Mouse (Mus musculus) large intestine, adult 2 months (tissue): Measurements from ENCODE around the gene Cxcl10. TPM values are rescaled to one million over a fixed set of nuclear protein-coding genes. Genes with fewer than 3 reads are reported as not detected.
A peak's percentile ranks its signal among the peaks of the same experiment; 100 is the strongest.

Experiments
- DNase-seq: peaks from one replicate; pipeline ENCODE4 v3.0.0-alpha.2; 2012; ENCODE audit warnings: low read depth, low spot score
- WGBS: fragments of 180-500 bp; shearing (Covaris S2); methylation state at CpG from one replicate; pipeline ENCODE4 v1.1.7; 2018; 5-methylcytosine and 5-hydroxymethylcytosine counted together
- polyA plus RNA-seq: library from polyadenylated mRNA; depleted of rRNA; stranded (reverse); fragments of >200 nt; gene quantifications from 2 replicates; pipeline ENCODE4 v1.2.3, GENCODE M21; 2012; rRNA removed

Gene Cxcl10
- 20.5 and 20.6 TPM in 2 replicates for polyA plus RNA-seq

DNA sequence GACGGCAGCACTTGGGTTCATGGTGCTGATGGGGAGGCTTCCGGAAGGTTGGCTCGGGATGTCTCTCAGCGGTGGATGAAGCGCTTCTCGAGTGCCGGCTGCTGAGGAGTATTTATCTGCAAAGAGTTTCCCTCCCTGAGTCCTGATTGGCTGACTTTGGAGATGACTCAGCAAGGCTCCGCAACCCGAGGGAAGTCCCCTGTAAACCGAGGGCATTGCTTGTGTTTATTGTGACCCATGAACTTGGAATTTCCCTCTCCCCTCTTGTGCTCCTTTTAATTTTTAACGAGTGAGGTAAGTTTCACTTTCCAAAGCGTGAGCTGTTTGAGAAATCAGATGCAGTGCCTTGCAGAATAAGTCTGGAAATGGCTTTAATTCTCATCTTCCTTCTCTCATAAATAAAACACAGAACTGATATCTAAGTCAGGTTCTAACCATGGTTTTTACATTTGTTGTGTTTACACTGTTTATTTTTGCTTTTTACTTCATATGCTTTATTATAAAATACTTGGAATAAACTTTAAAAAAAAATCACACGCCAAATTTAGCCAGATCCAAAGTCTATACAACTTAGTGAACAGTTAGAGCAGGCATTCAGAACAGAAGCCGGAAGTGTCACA, at the start of gene Cxcl10:
Cxcl10 (minus strand) TSS at position 96 of the 620 bp plus-strand sequence.
- WGBS = 2% methylated on average over 14 of the region's 14 CpGs

GRCm38 (mm10) chr5:92398153-92398552, 49.5 kb upstream of the Cxcl10 start:
- peak; percentile 52 for DNase-seq
- WGBS = 18% methylated on average over 5 of the region's 5 CpGs

More for the DNA sequence above, at the start of gene Cxcl10:
- DNase-seq = peak; percentile 88

- 81% methylated on average over 6 of the region's 6 CpGs for WGBS
- no peak for DNase-seq
These were observed 47.8 kb upstream of the Cxcl10 start for GRCm38 (mm10) chr5:92396476-92396875.

GRCm38 (mm10) chr5:92395764-92396163, 47.1 kb upstream of the Cxcl10 start:
- no peak for DNase-seq
- 78% methylated on average over 3 of the region's 3 CpGs for WGBS

DNA sequence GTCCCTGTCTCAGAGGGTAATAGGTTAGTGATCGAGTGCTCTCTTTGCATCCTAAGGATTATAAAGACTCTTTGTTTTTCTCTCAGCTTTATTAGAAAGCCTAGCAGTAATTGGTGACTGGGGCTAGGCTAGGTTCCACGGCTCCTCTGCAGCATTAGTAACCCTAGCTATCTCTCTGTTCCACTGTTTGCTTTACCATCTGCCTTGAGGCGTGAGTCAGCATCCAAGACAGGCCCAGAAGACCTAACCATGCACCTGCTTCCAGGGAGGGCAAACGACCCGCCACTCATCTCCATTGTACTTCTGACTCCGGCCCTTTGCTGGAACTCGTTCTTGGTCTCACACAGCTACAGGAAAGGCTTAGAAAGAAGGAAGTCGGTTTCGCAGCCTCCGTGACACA, 45.2 kb upstream of the Cxcl10 start:
- WGBS = 58% methylated on average over 10 of the region's 10 CpGs
- no peak for DNase-seq

GRCm38 (mm10) chr5:92392542-92392941, 43.9 kb upstream of the Cxcl10 start:
- 42% methylated on average over 18 of the region's 18 CpGs for WGBS
- DNase-seq = no peak

DNA sequence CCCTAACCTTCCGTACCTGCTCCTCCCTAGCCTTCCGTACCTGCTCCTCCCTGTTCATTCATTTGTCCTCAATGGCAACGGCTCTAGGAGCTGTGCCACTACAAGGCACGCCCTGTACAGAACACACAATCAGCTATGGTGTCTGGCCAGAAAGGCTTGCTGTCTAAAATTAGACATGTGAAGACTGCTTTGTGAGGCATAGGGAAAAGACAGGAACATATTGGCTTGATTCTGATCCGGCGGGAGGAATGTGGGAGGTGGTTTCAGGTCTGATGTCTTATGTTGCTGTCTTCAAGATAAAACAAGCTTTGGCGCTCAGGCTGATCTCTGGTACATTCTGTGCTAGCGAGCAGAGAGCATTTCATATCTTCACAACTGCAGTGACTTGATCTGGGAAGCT, 41.9 kb upstream of the Cxcl10 start:
- 35% methylated on average over 8 of the region's 8 CpGs for WGBS
- no peak for DNase-seq

GRCm38 (mm10) chr5:92389977-92390376, 41.3 kb upstream of the Cxcl10 start:
- WGBS = 29% methylated on average over 2 of the region's 2 CpGs

DNA sequence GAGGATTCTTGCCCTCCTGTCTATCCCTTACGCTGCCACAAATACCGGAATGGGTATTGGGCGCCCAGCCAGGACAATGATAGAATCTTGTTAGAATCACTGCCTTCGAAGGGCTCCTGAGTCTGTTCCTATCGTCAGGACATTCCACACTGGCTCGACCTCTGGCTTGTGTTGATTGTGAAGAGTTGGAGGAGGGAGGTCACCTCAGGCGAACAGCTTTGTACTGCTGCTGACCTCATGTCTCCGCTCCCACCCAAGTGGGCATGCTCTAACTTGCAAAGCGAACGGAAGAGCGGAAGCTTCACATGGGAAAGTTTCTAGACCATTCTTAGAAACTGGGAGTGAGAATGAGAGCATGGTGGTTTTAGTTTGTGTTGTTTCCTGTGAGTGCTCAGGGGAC, 38.7 kb upstream of the Cxcl10 start:
- 59% methylated on average over 11 of the region's 11 CpGs for WGBS
- DNase-seq = no peak

More at GRCm38 (mm10) chr5:92389977-92390376, 41.3 kb upstream of the Cxcl10 start:
- DNase-seq = no peak

- WGBS = 24% methylated on average over 6 of the region's 6 CpGs
- no peak for DNase-seq
These were observed 38.0 kb upstream of the Cxcl10 start for GRCm38 (mm10) chr5:92386643-92387042.

DNA sequence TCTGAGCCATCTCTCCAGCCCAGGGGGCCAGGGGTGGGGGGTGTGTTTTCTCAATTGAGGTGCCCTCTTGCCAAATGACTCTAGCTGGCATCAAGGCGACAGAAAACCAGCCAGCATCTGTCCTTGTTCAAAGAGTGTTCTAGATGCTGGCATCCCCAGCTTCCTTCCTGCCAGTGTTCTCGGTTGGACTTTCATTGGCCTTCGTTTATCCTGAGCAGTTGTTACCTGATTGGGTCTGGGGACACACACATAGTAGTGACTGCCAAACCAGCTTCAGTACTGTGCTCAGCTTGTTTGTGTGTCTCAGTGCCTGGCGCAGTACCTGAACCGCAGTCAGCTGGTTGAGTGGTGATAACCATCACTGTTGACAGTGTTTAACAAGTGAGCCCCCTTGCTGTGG, 37.4 kb upstream of the Cxcl10 start:
- WGBS = 69% methylated on average over 5 of the region's 5 CpGs
- DNase-seq = no peak

DNA sequence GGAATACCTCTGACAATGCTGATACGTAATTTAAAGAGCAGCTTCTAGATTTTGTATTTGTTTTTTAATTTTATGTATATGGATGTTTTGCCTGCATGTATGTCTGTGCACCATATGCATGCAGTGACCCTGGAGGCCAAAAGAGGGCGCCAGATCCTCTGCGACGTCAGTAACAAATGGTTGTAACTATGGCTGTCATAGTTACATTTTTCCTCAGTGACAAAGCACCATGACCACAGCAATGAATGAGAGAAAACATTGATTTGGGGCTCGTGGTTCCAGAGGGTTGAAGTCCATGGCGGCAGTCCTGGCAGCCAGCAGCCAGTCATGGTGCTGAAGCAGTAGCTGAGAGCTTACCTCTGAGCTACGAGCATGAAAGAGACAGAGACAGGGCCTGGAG, 36.2 kb upstream of the Cxcl10 start:
- WGBS = 56% methylated on average over 7 of the region's 7 CpGs

GRCm38 (mm10) chr5:92383747-92384146, 35.1 kb upstream of the Cxcl10 start:
- DNase-seq = no peak
- WGBS = 72% methylated on average over 7 of the region's 7 CpGs

More for the DNA sequence above, 36.2 kb upstream of the Cxcl10 start:
- no peak for DNase-seq

- no peak for DNase-seq
- WGBS = 66% methylated on average over 9 of the region's 9 CpGs
These were observed 33.6 kb upstream of the Cxcl10 start for GRCm38 (mm10) chr5:92382349-92382679.

- no peak for DNase-seq
- WGBS = 32% methylated on average over 12 of the region's 12 CpGs
These were observed 33.1 kb upstream of the Cxcl10 start for GRCm38 (mm10) chr5:92381550-92382348.

DNA sequence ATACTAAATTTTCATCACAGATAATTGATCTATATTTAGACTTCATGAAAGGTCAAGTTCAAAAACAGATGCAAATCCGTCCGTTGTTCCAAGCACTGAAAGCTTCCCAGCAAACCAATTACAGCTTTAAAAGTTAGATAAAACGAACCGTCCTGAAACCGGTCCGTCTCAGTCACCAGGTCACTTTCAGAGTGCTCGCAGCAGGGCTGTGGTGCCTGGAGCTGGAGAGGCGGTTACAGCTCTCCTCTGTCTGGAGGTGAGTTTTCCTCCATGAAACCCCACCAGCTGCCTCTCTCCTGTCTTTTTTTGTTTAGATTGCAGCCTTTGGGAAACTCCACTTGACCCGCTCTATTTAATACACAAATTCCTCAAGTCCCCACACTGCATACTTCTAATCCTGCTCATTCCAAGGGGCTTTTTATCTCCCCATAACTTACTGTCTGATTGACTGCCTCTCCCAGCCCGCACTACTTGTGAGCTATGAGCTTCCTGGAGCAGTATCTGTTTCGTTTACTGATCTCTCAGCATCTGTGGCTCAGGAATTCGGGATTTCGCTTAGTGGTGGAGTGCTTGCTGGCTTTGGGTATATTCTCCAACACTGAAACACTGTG, 28.2 kb upstream of the Cxcl10 start:
- no peak for DNase-seq
- 62% methylated on average over 13 of the region's 13 CpGs for WGBS

DNA sequence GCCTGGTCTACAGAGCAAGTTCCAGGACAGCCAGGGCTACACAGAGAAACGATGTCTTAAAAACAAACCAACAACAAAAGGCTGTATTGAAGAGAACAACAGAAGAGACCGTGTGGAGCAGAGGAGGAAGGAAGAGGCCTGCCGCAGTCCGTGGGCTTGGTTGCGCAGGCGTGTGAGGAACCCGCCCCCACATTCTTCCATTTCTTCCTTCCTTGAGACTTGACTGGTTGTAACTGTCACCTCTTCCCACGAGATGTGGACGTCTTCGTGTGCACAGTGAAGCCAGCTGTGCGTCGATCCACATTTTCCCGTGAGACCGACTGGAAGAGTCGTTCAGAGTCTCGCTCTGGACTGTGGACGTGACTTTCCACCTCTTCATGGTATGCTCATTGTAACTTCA, 26.7 kb upstream of the Cxcl10 start:
- 88% methylated on average over 17 of the region's 17 CpGs for WGBS
- no peak for DNase-seq

DNA sequence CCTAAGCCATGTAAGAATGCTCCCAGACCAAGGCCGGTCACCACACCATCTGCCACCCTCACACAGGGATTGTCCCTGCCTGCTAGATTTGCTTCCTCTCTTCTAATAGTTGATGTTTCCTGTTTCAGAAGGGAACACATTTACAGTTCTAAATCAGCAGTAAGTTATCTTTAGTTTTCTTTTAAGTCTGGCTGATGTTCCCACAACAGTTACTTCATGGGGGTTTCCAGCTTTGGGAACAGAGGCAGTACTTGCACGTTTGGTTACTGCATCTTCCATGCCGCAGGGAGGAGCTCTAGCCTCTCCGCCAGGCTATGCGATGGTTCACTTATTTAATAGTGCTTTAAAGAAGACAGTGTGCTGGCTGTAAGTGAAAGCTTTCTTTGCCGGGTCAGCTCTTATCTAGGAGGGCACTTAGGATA, 26.0 kb upstream of the Cxcl10 start:
- DNase-seq = no peak
- WGBS = 40% methylated on average over 6 of the region's 6 CpGs

- WGBS = 51% methylated on average over 2 of the region's 2 CpGs
- DNase-seq = no peak
These were observed 23.9 kb upstream of the Cxcl10 start for GRCm38 (mm10) chr5:92372605-92373004.

- 84% methylated on average over 14 of the region's 14 CpGs for WGBS
- DNase-seq = no peak
These were observed 22.8 kb upstream of the Cxcl10 start for GRCm38 (mm10) chr5:92371361-92371976.
